Mouse (Mus musculus) liver, postnatal 0 days (tissue): ENCODE measurements around the gene Cdyl2.

ENCODE experiments used
- CTCF ChIP-seq: sonication (generic); IDR thresholded peaks from 2 replicates; pipeline ENCODE4 v1.5.1; 2016; ENCODE audit warnings: antibody characterized with exemption, low read depth
- EP300 ChIP-seq: IDR thresholded peaks from 2 replicates; pipeline ENCODE4 v1.6.1; 2016; ENCODE audit warnings: antibody characterized with exemption, low read depth, mild to moderate bottlenecking

DNA sequence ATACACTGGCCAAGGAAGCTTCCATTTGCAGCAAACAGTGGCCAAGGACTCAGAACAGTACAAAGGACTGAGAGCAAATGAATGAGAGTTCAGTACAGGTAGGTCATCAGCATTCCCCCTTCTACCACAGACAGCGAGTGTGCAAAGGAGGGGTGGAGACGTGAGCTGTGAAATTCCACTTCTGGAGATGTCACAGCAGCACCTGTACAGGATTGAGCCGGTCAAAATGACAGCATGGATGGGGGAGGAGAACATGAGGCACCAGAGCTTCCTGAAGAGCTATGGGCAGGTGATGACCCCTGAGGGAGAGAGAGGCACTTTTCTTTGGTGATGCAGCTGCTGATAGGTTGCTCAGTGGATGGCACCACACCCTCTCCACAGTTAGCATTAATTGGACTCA lies 25.3 kb downstream of the Cdyl2 start:
- TF ChIP-seq CTCF (no peak), EP300 (no peak)
